Mouse (Mus musculus): Measurements from ENCODE around the gene Ptprt. TPM values are rescaled to one million over a fixed set of nuclear protein-coding genes. Genes with fewer than 3 reads are reported as not detected.

Gene Ptprt
- 13.4 and 14.0 TPM in 2 replicates for polyA plus RNA-seq (2015; fragmentation: Nextera tagmentation; extraction: Ambion mirVana)

DNA sequence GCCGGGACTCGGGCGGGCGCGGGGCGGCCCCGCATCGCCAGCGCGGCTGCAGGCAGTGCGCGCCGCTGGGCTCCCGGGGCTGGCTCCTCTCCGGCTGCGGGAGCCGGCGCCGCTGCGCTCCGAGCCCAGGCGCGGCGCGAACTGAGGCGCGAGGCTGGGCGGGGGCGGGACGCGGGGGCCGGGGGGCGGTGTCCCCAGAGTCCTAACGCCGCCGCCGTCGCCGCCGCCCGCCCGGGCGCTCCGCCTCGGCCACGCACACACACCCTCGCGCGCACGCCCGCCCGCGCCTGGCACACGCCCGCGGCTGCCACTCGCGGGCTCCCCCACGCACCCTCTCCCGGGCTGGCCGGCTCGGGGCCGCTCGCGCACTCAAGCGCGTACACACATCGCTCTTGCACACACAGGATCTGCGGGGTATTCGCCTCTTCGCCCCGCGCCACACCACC, at the start of gene Ptprt:
Ptprt (minus strand) TSS at position 207 of the 446 bp plus-strand sequence.
- peak within 1 kb of the TSS; percentile 70 for H3K27ac ChIP-seq (replicated peaks)
- peak within 1 kb of the TSS; percentile 72 for H3K4me3 ChIP-seq (replicated peaks)
- no peaks in the 10 kb centered on the region for H3K9me3 ChIP-seq (replicated peaks)
- ATAC-seq (ENCODE audit: low FRiP score): peak; percentile 74
- 0 out of 2 replicates have a peak, but pooled peaks cover 3% of the 10 kb centered on the region for H3K27me3 ChIP-seq (replicated peaks)
- peaks cover 53% of the 10 kb centered on the region for H3K4me1 ChIP-seq
- H3K9ac ChIP-seq (replicated peaks): peak within 1 kb of the TSS; percentile 73
- WGBS: 1% methylated on average over 46 of the region's 73 CpGs
- peak within 1 kb of the TSS; percentile 96 for H3K4me2 ChIP-seq
- H3K36me3 ChIP-seq: no peaks in the 10 kb centered on the region

DNA sequence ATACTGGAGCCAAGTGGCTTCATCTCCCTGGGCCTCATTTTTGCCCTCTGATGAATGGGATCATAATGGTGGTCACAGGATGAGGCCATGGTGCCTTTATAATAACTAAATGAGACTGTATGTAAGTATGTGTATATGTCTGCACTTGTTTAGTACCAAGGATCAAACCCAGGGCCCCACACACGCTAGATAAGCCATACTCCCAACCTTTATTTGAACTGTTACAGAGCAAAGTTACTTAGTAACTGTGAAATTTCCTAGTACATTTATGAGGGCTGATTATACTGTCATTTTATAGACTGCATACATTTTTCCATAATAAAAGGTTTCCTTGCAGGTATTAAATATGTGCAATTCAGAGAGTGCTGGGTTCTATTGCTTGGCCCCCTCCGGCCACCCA, 49.5 kb upstream of the Ptprt start:
- Histone ChIP-seq H3K27me3 (replicated peaks) (no peaks in the 10 kb centered on the region), H3K4me1 (no peaks in the 10 kb centered on the region; the same call in 1 of the 2 replicates), H3K27ac (replicated peaks) (no peak overlapping the region), H3K4me3 (replicated peaks) (no peak overlapping the region), H3K36me3 (no peaks in the 10 kb centered on the region), H3K9me3 (replicated peaks) (no peaks in the 10 kb centered on the region), H3K4me2 (no peak overlapping the region), H3K9ac (replicated peaks) (no peak overlapping the region)
- ATAC-seq (ENCODE audit: low FRiP score): no peak
- WGBS: 88% methylated on average over 2 of the region's 2 CpGs

DNA sequence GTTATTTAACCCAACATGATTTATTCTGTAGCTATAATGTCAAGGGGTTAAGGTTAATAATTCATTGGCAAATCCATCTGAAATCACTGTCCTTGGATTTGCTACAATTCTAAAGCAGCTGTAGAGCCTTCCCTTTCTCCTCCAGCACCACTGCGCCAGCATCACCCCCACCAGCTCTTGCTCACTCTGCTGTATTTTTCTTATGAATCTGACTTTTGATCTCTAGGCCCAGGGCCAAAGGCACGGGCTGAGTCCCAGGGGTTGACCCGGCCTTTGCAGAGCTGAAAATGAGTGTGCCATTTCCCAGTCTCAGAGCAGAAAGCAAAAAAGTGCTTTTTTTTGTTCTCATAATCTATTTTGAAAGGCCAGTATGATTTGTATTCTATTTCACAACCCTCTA, 38.7 kb upstream of the Ptprt start:
- H3K36me3 ChIP-seq: no peaks in the 10 kb centered on the region
- H3K4me1 ChIP-seq: peaks cover 8% of the 10 kb centered on the region; the same call in 1 of the 2 replicates
- H3K4me3 ChIP-seq (replicated peaks): no peak overlapping the region
- H3K9ac ChIP-seq (replicated peaks): no peak overlapping the region
- no peak overlapping the region for H3K27ac ChIP-seq (replicated peaks)
- no peaks in the 10 kb centered on the region for H3K9me3 ChIP-seq (replicated peaks)
- no peaks in the 10 kb centered on the region for H3K27me3 ChIP-seq (replicated peaks)
- H3K4me2 ChIP-seq: no peak overlapping the region
- ATAC-seq (ENCODE audit: low FRiP score): no peak
- 76% methylated on average over 3 of the region's 3 CpGs for WGBS

DNA sequence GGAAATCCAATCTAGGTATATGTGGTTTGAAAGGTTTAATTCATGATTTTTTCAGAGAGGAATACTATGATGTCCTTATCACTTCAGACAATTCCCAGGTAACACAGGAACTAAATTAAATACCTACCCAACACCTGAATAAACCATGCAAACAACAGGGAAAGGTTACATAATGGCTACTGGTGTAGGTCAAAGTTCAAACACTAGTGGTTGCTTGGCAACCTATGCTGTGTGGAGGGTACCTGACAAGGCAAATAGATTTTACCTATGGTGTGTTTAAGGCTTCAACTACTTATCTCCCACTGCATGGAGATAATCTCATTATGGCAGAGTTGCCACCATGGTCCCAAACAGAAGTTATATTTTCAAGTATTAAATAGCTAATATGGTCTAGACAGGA, 38.1 kb upstream of the Ptprt start:
- Histone ChIP-seq H3K4me1 (peaks cover 8% of the 10 kb centered on the region; the same call in 1 of the 2 replicates), H3K36me3 (no peaks in the 10 kb centered on the region), H3K4me2 (no peak overlapping the region), H3K9me3 (replicated peaks) (no peaks in the 10 kb centered on the region), H3K27ac (replicated peaks) (no peak overlapping the region), H3K4me3 (replicated peaks) (no peak overlapping the region), H3K27me3 (replicated peaks) (no peaks in the 10 kb centered on the region), H3K9ac (replicated peaks) (no peak overlapping the region)
- ATAC-seq (ENCODE audit: low FRiP score): no peak

DNA sequence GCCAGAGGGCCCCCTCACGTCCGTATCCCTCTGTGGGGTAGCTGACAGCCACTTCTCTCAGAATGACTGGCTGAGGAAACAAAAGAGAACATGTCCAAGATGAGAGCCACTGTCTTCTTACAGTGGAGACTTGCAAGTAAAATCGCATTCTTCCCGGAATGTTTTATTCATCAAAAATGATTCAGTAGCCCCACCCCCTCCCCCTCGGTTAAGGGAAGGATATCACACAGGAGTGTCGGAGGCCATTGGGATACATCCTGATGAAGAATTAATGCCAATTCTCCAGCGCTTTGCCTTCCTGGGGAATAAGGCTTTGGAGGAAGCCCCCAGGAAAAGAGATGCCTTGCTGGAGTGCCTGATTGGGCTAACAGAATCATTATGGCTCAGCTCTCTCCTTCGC, 37.1 kb upstream of the Ptprt start:
- no peaks in the 10 kb centered on the region for H3K9me3 ChIP-seq (replicated peaks)
- no peaks in the 10 kb centered on the region for H3K27me3 ChIP-seq (replicated peaks)
- WGBS: 65% methylated on average over 8 of the region's 8 CpGs
- H3K4me2 ChIP-seq: no peak overlapping the region
- H3K27ac ChIP-seq (replicated peaks): no peak overlapping the region
- no peaks in the 10 kb centered on the region for H3K36me3 ChIP-seq
- peaks cover 8% of the 10 kb centered on the region; the same call in 1 of the 2 replicates for H3K4me1 ChIP-seq
- H3K9ac ChIP-seq (replicated peaks): no peak overlapping the region
- no peak for ATAC-seq (ENCODE audit: low FRiP score)
- H3K4me3 ChIP-seq (replicated peaks): no peak overlapping the region

DNA sequence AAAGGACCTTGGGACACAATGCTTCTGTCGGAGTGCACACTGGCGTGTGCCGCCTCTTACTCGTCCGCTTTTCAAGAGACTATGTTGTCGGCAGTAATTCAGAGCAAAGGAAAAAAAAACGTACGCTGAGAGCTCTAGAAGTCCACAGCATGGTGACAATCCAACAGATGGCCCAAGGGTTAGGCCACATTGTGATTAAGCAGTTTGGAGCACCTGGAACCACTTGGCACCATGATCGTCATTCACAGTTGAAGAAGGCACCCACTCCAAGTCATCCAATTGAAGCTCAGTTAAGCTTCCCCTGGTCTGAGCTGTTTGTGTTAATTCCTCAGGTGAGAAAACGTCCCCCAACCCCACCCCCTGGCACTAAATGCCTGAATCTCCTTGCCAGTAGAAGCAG, 36.2 kb upstream of the Ptprt start:
- H3K27me3 ChIP-seq (replicated peaks): no peaks in the 10 kb centered on the region
- H3K9me3 ChIP-seq (replicated peaks): no peaks in the 10 kb centered on the region
- H3K27ac ChIP-seq (replicated peaks): no peak overlapping the region
- 66% methylated on average over 10 of the region's 10 CpGs for WGBS
- ATAC-seq (ENCODE audit: low FRiP score): no peak
- H3K4me1 ChIP-seq: peaks cover 8% of the 10 kb centered on the region; the same call in 1 of the 2 replicates
- no peak overlapping the region for H3K9ac ChIP-seq (replicated peaks)
- no peak overlapping the region for H3K4me2 ChIP-seq
- H3K36me3 ChIP-seq: no peaks in the 10 kb centered on the region
- no peak overlapping the region for H3K4me3 ChIP-seq (replicated peaks)

DNA sequence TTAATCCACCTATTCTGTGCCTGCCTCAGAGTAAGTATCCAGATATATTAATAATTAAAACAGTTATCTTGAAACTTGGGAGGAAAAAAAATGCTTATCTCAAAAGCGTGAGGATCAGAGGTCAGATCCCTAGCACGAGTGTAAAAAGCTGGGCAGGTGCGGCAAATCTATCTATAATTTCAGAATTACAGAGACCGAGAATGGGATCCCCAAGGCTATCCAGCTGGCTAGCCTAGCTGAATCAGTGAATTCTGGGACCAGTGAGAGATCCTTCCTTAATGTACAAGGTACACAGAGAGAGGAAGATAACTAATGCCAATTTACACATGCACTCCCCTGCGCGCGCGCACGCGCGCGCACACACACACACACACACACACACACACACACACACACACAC, 31.2 kb upstream of the Ptprt start:
- Histone ChIP-seq H3K36me3 (no peaks in the 10 kb centered on the region), H3K4me2 (no peak overlapping the region), H3K27me3 (replicated peaks) (no peaks in the 10 kb centered on the region), H3K4me1 (0 out of 2 replicates have a peak, but pooled peaks cover 3% of the 10 kb centered on the region), H3K9me3 (replicated peaks) (no peaks in the 10 kb centered on the region), H3K9ac (replicated peaks) (no peak overlapping the region), H3K27ac (replicated peaks) (no peak overlapping the region), H3K4me3 (replicated peaks) (no peak overlapping the region)
- no peak for ATAC-seq (ENCODE audit: low FRiP score)
- 96% methylated on average over 12 of the region's 12 CpGs for WGBS

DNA sequence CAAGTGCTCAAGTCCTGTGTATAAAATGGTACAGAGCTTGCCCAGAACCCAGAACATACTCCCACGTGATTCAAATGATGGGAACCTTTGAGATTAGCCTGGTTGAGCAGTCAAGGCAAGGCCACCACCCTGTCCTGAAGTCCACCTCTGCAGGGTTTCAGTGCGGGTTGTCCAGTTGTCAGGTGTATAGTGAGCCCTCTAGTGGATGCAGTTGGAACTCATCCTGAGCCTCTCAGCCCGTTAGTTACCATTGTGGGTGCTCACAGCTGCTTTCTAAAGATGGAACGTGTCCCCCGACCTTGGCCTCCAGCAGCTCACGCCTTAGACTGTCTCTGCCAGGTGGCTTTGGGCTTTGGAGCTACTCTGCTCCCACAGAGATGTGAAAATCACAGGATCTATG, 21.7 kb upstream of the Ptprt start:
- 11% methylated on average over 6 of the region's 6 CpGs for WGBS
- H3K36me3 ChIP-seq: no peaks in the 10 kb centered on the region
- 0 out of 2 replicates have a peak, but pooled peaks cover 5% of the 10 kb centered on the region for H3K27me3 ChIP-seq (replicated peaks)
- no peak overlapping the region for H3K4me3 ChIP-seq (replicated peaks)
- H3K9me3 ChIP-seq (replicated peaks): no peaks in the 10 kb centered on the region
- H3K4me1 ChIP-seq: no peaks in the 10 kb centered on the region
- no peak overlapping the region for H3K9ac ChIP-seq (replicated peaks)
- ATAC-seq (ENCODE audit: low FRiP score): no peak
- H3K27ac ChIP-seq (replicated peaks): no peak overlapping the region
- no peak overlapping the region for H3K4me2 ChIP-seq

DNA sequence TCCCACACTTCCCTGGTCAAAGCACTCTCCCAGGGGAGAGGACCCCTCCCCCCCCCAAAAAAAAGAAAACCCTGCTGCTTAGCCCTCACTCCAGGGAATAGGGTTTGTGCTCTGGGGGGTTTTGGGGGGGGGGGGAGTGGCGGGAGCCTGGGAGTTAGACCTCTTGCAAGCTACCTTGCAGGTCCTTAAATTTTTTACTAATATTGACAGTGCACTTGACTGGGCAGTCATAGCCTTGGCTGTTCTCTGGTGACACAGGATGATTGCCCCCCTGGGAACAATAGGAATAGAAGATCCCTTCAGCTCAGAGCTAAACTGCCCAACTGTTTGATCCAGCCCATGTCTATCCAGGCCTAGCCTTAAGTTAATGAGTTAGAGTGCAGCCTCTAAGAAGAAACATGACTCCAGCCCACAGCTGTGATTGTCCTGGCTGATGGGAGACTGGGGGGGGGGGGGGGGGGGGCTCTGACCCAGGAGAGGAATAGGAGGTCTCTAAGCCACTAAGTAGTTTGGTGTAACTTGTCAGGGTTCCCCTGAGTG, 1.6 kb upstream of the Ptprt start:
- no peak overlapping the region for H3K27ac ChIP-seq (replicated peaks)
- WGBS: 38% methylated on average over 1 of the region's 1 CpGs
- H3K4me1 ChIP-seq: peaks cover 44% of the 10 kb centered on the region
- H3K36me3 ChIP-seq: 0 out of 2 replicates have a peak, but pooled peaks cover 4% of the 10 kb centered on the region
- H3K4me2 ChIP-seq: peak overlapping the region; percentile 96
- H3K9ac ChIP-seq (replicated peaks): 0 out of 2 replicates have a peak overlapping the region, but pooled peaks have one; percentile 73
- H3K4me3 ChIP-seq (replicated peaks): peak overlapping the region; percentile 72
- H3K9me3 ChIP-seq (replicated peaks): no peaks in the 10 kb centered on the region
- ATAC-seq (ENCODE audit: low FRiP score): no peak
- 0 out of 2 replicates have a peak, but pooled peaks cover 3% of the 10 kb centered on the region for H3K27me3 ChIP-seq (replicated peaks)

DNA sequence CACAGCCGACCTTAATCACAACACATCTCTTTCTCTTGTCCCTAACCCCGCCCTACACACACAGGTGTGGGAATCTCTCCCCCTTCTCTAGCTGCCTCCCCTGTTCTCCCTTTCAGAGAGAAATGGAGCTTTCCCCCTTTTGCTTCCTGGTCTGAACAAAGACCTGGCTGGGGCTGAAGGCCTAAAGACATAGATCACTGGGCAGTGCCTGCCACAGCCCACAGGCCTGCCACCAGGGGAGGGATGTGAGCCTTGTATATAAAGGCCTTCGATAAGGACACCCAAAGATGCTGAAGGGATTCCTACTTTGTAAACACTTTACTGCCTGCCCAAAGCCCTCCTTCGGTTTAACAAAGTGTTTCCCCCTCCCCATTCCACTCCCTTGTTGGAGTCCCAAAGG, 786 bp upstream of the Ptprt start:
- Histone ChIP-seq H3K4me3 (replicated peaks) (peak overlapping the region; percentile 72), H3K27me3 (replicated peaks) (0 out of 2 replicates have a peak, but pooled peaks cover 3% of the 10 kb centered on the region), H3K4me1 (peaks cover 51% of the 10 kb centered on the region), H3K4me2 (peak overlapping the region; percentile 96), H3K9ac (replicated peaks) (peak overlapping the region; percentile 73), H3K9me3 (replicated peaks) (no peaks in the 10 kb centered on the region), H3K27ac (replicated peaks) (no peak overlapping the region), H3K36me3 (no peaks in the 10 kb centered on the region)
- ATAC-seq (ENCODE audit: low FRiP score): 0 out of 2 replicates have a peak, but pooled peaks have one; percentile 28
- WGBS: 14% methylated on average over 4 of the region's 4 CpGs

DNA sequence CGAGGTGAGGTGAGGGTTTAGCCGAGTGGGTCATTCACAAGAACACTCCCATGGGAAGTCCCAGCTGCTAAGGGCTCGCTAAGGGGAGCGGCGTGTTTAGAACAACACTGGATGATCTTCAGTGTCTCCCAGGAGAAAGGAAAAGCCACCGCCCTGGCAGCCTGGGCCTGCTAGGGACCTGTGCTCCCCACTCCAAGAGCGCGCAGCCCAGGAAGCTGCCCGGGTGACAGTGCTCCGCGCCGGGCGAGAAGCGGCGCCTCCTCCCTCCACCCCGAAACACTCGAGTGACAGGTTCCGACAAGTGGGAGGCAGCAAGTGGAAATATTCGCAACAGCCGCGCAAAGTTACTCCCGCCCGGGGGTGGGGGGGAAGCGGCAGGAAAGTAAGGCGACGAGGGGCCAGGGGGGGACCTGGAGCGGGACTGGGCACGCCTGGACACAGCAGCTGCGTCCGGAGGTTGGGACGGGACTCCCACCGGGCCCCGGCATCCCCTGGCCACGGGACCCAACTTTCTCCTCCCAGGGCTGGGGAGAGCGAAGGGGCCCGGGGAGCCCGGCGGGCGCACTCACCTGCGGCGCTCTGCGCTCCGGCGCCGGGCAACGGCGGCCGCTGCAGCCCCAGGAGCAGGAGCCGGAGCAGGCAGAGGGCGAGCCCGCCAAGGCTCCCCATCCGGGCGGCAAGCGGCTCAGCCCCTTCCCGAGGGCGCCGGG, 561 bp downstream of the Ptprt start:
- Histone ChIP-seq H3K27me3 (replicated peaks) (0 out of 2 replicates have a peak, but pooled peaks cover 3% of the 10 kb centered on the region), H3K4me1 (peaks cover 53% of the 10 kb centered on the region), H3K4me3 (replicated peaks) (peak overlapping the region; percentile 72), H3K9me3 (replicated peaks) (no peaks in the 10 kb centered on the region), H3K27ac (replicated peaks) (peak overlapping the region; percentile 70), H3K4me2 (peak overlapping the region; percentile 96), H3K36me3 (no peaks in the 10 kb centered on the region), H3K9ac (replicated peaks) (peak overlapping the region; percentile 73)
- under 1% methylated on average over 51 of the region's 57 CpGs for WGBS
- ATAC-seq (ENCODE audit: low FRiP score): peak; percentile 25

DNA sequence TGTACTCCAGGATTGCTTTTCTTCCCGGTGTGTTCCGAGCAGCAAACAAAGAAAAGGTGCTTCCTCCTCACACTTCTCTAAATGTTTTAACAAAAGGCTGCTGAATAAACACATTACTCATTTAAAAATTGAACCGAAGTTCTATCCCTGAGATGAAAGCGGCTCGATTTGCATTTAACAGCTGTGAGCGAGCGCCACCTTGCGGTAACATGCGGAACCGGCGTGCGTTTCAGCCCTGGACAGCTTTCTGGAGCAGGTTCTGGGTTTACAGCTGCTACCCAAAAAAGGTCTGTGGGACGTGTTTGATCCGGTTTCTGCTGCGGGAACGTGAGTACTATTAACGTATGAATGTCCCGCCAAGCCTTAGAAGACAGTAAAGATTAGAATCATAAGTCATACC, 1.9 kb downstream of the Ptprt start:
- no peak for ATAC-seq (ENCODE audit: low FRiP score)
- H3K4me2 ChIP-seq: peak overlapping the region; percentile 96
- H3K9me3 ChIP-seq (replicated peaks): no peaks in the 10 kb centered on the region
- 0% methylated on average over 18 of the region's 18 CpGs for WGBS
- peak overlapping the region; percentile 60 for H3K27ac ChIP-seq (replicated peaks)
- peak overlapping the region; percentile 73 for H3K9ac ChIP-seq (replicated peaks)
- no peaks in the 10 kb centered on the region for H3K36me3 ChIP-seq
- 0 out of 2 replicates have a peak, but pooled peaks cover 3% of the 10 kb centered on the region for H3K27me3 ChIP-seq (replicated peaks)
- peaks cover 53% of the 10 kb centered on the region for H3K4me1 ChIP-seq
- H3K4me3 ChIP-seq (replicated peaks): peak overlapping the region; percentile 72
